Mouse (Mus musculus) regulatory T cell (primary cell): ENCODE results near the gene Zfp879.

Experiments used
- in situ Hi-C: fragments of 300-600 bp; cut with MboI, MseI; formaldehyde crosslinking; loops from one replicate; pipeline ENCODE4 v1.15.1; 2025; ENCODE audit warnings: high pct_unique_total_duplicates

Zfp879 gene

DNA sequence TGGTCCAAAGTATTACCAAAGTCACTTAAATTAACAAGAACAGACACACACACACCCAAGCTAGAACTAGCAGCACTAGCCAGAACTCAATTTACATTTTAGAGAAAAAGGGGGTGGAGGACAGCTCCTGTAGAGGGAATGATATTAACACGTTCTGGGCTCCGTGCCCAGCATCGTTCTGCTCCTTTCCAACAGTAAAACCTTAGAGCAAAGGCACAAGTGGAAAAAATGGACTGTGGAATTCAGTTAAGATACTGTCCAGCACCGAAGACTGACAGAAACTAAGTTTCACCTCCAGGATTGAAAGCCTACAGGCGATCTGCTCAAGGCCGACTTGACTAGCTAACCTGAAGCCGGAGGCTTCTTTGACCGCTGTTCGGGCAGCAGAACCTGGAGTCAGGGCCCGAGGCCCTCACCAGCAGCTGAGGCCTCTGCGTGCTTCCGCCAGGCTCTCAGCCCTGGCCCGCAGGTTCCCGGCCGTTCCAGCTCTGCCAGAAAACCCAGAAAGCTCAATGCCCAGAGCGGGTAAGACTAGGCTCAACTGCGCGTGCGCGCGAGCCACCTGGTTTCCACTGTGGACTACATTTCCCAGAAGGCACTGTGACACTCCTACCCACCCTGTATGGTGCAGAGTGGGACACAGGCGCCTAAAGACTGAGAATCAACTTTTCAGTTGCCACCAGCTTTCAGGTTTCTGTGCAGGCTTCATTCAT is at the start of gene Zfp879:
TSS of gene Zfp879 (minus strand) at position 530 of the 713 bp plus-strand sequence.
- in situ Hi-C loops: no loop called here

DNA sequence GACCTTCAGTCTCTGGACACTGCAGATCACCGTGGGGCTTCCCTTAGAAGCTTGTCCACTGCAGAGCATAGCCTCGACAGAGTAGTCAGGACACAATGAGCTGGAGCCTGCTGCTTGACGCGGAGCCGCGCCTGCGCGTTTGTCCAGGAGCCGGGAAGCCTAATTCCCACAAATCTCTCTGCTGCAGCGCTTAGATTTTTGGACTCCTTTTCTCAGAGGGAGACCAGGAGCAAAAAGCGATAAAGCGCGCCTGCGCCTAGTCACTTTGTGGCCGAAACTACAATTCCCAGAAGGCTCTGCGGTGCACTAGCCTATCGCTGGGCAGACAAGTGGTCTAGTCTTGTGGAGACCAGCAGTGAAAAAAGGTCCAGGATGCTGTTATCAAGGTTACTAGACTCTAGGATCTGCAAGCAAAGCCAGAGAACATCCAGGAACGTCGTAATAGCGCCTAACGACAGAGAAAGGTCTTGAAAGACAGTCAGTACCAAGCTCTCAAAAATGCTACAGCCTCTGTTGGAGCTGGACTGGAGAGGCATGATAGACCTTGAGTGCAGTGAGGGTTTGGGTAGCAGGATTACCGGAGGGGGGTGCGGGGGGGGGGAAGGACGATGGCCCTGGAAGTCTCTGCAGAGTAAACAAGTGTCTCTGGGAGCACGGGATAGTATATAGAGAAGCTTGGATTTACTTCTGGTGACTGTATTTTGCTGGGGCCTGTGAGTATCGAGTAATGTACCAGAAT is 46.2 kb upstream of the Zfp879 start, which contains the start of gene Zfp454:
TSS of gene Zfp454 (minus strand) at position 262 of the 739 bp plus-strand sequence.
- in situ Hi-C loops: no loop called here

DNA sequence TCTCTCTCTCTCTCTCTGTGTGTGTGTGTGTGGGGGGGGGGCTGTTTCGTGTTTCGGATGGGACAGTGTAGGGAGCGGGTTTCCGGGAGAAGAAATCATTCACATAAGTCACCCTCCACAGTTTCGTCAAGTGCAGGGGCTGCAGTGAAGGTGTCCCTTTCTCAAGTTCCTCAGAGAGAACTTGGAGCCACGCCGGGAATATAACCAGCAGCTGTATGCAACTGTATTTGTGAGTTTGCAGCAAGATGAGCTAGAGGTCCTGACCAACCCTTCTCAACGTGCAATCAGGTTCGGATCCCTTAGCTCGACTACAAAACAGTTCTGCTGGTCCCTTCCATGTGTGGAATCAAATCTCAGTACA is 45.6 kb upstream of the Zfp879 start:
- in situ Hi-C loops: no loop called here

DNA sequence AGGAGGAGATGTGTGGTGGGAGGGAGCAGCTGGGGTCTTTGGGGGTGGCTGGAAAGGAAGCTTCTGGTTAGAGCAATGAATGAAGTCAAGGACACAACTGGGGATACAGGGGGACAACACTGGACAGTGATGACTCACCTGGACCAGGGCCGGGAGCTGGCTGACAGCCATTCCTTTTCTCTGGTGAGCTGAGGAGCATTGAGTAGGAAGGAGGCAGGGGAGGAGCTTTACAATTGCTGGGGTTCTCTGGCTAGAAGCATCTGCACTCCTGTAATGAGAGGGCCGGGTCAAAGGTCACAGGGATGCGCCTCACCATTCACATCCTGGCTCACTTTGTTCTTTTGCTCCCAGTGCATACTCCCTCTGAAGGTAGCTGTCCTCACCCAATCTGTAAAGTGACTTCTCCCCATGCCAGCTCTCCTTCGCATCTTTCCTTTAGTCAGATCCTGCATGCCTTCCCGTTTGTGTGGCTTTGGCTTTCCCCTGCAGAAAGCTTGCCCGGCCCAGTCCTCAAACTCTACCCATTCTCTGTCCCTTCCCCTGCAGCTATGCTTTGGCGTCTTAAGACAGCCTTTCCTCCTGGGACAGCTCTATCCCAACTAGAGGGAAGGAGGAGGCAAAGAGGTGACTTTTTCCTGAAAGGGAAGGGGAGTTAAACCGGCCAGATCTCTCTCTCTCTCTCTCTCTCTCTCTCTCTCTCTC is 45.0 kb upstream of the Zfp879 start:
- in situ Hi-C loops: no loop called here

DNA sequence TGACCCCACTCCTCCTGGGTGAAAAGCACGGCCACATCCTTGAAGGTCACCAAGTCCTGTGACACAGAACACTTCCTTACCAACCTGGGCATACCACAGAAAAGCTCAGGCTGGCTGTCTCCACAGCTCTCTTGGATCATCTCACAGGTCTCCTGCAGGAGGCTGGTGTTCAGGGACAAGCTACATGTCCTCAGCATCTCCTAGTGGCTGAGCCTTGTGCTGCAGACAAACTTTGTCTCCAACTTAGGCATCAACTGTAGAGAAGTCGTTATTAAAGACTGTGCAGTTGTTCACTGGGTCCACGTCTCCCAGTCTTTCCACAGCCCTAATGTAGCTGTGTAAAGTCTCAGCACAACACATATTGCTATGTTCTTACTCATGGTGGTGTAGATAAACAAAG is 42.4 kb upstream of the Zfp879 start:
- in situ Hi-C loops: no loop called here

DNA sequence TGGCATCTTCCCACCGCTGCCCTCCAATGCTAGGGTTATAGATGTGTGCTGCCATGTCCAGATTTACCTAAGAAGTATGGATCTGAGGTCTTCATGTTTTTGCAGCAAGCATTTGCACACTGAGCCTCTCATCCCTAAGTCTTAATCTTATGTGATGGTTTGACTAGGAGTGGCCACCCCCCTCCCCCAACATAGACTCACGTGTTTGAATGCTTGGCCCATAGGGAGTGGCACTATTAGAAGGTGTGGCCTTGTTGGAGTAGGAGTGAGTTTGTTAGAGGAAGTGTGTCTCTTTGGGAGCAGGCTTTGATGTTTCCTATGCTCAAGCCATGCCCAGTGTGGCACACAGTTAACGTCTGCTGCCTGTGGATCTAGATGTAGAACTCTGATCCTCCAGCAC is 37.3 kb upstream of the Zfp879 start:
- in situ Hi-C loops: no loop called here

DNA sequence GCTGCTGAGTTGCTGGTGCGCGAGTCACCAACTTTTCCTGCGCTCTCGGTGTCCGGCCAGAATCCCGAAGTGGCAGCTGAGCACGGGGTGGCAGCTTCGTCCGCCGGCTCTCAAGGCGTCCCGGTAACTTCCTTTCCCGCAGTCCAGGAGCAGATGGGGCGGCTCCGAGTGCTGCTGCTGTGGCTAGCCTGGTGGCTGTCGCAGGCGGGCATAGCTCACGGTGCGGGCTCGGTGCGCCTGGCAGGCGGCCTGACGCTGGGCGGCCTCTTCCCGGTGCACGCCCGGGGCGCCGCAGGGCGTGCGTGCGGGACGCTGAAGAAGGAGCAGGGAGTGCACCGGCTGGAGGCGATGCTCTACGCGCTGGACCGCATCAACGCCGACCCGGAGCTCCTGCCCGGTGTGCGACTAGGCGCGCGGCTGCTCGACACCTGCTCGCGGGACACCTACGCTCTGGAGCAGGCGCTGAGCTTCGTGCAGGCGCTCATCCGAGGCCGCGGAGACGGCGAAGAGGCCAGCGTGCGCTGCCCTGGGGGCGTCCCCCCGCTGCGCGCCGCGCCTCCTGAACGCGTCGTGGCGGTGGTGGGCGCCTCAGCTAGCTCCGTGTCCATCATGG is 9.7 kb upstream of the Zfp879 start:
- in situ Hi-C loops: no loop called here

DNA sequence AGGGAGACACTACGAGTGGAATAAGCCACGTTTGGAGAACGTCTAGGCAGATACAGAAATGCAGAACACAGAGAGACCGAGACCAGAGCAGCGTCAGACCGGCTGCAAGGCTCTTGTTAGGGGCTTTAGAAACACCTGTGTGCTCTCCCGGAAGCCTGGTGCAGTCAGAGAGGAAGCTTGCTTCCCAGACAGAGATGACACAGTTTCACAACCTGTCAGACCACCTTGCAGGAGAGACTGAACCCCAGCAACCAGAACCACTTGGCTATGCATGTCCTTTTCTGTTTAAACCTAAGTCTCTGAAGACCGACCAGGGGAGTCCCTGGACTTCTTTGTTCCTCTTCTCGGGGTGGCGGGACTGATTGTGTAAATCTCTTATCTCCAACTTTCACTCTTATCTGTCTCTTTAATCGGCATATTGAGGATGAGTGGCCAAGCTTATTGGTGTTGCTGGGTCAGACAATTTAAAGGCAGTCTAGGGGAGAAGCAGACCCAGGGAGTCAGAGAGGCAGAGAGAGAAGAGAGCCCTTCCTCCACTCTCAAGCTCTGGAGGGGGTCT is 8.9 kb upstream of the Zfp879 start, which contains the start of gene Grm6:
TSS of gene Grm6 (plus strand) at position 509 of the 559 bp plus-strand sequence.
- in situ Hi-C loops: no loop called here

DNA sequence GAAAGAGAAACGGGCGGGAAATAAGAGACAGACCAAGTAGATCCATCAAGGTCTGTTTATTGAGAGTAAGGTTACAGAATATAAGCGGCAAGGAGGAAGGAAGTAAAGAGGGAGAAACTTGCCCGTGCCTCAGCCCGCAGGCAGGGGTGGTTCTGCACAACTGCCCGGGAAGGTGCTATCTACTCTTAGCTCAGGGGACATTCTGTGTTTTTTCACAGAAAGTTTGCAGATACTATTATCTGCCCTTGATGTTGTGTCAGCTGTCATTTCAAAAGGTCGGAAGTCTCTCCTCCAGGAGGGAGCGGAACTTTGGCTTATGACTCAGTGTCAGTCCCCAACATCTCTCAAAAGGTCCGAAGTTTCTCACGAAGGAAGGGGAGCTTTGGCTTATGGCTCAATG is 8.0 kb upstream of the Zfp879 start:
- in situ Hi-C loops: no loop called here

DNA sequence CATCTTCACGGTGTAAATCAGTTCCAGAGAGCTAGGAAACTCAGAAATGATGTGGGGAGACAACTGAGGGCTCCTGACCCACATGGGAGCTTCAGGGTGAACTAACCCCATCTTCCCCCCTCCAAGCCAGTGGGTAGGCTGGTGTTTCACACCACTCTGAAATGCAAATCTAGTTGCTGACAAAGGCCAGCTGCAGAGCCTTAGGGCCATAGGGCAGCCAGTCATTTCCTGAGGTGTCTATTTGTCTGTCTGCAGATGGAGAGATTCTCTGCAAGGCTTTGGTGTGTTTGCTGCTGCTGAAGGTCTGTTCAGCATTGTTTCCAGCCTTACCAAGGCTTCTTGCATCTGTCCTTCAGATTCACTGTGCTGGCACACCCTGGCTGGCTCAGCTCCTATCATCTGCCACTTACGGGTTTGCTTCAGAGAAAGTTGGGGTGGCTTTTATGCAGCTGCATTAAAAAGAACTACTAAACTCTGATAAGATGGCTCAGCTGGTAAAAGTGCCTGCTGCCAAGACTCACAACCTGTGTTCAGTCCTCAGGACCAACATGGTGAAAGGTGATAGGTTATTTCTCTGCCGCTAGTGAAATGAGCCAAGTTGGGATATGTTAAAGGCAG is 7.3 kb upstream of the Zfp879 start:
- in situ Hi-C loops: no loop called here

DNA sequence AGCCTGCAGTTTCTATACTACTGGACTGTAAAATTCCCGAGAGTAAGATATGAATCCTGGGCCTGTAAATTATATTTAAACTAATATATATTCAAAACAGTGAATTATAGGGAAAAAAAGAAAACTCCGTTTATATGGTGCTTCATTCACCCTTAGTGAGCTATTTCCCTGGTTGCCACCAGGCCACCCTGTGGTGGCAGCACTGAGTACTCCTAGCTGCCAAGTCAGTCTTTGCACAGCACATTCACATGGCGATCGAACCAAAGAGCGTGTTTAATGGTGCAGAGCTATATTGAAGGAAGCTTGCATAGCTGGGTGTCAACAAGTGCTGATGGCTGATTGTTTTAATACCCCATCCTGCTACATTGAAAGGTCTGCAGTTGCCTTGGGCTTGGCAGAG is 5.7 kb upstream of the Zfp879 start:
- in situ Hi-C loops: no loop called here

DNA sequence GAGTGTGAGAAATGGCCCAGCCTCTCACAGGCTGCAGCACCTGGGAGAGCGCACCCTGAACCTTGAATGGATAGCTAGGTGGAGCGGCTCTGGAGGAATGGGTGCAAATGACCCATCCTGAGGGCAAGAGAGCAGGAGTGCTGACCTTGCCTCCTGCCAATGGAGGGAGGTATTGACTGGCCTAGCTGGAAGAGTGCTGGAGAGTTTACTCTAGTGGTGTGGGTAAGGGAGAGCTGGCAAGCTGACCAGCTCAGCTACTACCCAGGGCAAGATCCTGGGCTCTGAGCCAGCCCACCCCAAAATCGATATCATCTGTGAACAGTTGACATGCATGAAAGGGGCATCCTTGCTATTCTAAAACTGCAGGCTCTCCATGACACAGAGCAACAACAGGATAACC is 4.6 kb upstream of the Zfp879 start:
- in situ Hi-C loops: no loop called here

DNA sequence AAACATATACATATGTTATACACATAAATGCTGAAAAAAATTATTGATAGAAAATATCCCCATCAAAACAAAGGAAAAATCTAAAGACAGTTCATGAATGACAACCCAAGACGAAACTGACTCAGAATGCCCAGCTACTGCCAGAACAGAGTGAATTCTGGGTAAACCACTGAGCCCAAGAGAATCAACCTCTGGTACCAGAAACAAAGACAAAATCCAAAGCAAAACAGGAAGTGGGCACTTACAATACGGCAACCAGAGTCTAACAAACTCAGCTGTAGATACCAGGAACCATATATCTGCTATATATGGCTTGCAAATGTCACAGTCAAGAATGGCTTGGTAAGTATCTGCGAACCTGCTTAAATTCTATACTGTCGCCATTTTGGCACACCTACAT is 5.6 kb downstream of the Zfp879 start:
- in situ Hi-C loops: no loop called here

DNA sequence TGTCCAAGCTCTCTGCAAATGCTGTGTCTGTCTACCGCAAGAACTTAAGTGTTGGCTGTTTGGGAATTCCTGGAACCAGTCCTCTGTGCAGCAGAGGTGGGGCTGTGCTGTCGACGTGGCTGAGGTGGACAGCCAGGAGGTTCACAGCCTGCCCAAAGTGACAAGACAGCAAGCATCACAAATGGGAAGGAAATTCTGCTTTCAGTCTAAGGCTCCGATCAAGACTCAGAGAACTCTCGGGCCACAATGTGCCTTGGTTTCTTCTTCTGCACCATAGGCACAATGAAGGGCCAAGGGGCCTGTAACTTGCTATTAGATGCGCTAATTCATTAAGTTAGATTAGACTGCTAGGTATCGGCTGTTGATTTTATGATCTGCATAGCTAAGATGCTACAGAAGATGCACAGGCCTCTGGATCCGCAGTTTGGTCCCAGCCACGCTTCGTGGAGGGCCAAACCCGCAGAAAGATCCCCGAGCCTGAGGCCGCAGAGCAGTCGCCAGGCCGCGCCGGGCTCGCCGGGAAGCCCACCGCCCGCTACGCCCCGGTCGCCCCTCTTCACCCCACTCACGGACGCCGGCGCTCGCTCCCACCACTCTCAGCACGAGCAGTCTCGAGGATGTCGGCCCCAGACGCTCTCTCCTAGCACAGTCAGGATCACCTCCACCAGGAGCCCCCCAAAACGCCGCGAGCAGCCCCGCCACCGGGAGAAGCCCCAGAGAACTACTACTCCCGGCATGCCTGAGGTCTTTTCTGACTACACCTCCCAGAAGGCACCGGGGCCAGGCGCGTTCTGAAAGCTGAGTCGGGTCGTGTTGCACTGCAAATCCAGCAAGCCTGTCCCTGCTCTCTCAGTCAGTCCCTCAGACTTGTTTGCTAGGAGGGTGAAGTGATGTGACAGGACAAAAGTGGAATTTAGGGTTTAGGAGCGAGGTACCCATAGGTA is 14.1 kb downstream of the Zfp879 start, which contains the start of gene Zfp354c:
TSS of gene Zfp354c (minus strand) at position 715 of the 944 bp plus-strand sequence.
- in situ Hi-C loops: no loop called here

DNA sequence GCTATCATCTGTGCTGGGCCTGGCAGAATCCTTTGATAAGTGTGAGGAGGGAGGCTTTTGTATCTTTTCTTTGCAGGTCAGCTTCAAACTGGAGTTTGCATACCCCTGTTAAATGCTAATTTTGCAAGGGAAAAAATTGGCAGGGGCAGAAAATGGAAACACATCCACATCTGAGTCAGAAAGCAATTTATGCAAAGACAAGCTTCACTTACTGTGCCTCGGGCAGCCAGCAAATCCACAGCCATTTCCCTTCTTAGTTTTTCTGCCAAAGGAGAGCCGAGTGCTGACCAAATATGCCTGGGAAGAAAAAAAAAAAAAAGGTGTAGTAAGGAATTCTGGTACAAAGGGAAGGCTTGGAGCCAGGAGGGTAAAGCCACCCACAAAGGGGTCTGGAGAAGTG is 15.1 kb downstream of the Zfp879 start:
- in situ Hi-C loops: no loop called here

DNA sequence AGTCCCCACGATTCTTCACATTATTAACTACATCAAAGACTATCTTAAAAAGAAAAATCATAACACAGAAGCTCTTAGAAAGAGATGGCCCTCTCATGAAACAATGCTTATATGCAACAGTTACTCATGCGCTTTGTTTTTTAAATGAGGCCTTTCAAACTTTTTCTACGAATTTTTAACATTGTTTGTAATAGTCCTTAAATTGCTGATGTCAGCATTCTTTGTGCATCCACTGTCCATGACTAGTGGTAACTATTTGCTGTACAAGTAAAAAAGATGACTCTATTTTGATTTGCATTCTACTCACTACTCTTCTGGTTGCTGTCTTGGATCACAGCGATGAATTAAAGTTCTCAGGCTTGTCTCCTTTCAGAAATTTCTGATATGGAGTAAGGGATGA is 27.1 kb downstream of the Zfp879 start:
- in situ Hi-C loops: no loop called here

DNA sequence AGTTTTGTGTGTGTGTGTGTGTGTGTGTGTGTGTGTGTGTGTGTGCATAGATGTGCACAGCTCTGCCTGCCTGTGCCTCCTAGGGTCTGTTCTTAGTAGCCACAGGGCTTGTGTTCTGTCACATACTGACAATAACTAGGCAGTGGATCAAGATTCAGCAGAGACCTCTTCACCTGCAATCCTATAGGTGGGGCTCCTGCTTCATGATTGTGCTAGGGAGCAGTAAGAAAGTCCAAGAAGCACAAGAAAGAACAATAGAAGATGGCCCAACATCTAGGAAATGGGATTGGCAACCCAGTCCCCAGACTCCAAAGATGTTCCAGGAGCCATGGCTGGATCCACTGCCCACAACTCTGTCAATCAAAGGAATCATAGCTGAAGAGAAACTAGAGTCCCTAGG is 42.5 kb downstream of the Zfp879 start:
- in situ Hi-C loops: no loop called here

DNA sequence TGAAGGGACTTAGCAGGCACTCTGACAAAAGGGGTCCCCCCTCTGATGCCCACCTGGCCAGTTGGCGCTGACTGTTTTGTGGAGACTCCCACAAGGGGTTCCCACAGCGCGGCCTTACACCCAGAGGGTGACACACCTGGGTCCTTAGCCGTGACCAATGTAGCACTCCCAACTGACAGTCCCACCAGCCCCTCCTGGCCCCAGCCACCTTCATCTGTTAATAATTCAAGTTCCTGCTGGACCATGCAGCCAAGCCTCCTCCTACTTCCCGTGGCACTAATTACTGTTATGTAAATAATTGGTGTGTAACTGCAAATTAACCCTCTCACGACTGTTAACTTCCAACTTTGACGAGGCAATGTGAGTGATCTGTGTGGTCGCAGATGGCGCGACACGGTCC is 43.7 kb downstream of the Zfp879 start:
- in situ Hi-C loops: no loop called here
